Mouse (Mus musculus) central nervous system, embryonic 14 days (tissue): ENCODE results near the gene Hmces. TPM values are rescaled to one million over a fixed set of nuclear protein-coding genes. Genes with fewer than 3 reads are reported as not detected.

ENCODE experiments used
- polyA plus RNA-seq: library from polyadenylated mRNA; depleted of rRNA; stranded (reverse); fragments of >200 nt; gene quantifications from 2 replicates; pipeline ENCODE4 v1.2.3, GENCODE M21; 2012; rRNA removed

Hmces gene
- polyA plus RNA-seq: 36.9 and 38.3 TPM in 2 replicates

DNA sequence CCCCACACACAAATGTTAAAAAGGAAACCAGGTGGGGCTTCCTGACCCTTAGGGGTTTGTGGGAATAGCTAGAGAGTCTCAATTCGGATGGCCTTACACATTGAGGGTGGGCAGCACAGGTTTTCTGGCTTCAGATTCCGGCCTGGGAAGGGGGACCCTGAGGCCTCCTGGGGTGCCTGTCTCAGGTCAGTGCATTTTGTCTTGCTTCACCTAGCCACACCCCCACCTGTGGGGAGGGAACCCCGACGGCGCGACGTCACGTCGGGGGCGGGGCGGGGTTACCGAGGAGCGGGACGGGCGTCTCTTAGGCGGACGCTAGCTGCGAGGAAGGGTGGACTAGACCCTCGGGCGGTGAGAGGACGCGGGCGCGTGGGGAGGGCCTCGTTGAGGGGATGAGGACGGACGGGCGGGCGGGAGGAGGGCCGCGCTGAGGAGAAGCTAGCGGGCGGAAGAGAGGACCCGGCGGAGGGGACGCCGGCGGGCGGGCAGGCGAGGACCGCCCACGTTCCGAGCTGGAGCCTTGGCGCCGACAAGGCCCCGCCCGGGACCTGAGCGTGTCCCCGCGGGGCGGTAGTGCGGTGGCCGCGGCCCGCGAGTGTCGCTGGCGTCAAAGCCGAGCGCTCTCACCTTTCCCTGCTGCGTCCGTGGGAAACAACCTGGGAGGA, at the start of gene Hmces:
Hmces (plus strand) TSS at position 275 of the 665 bp plus-strand sequence.

DNA sequence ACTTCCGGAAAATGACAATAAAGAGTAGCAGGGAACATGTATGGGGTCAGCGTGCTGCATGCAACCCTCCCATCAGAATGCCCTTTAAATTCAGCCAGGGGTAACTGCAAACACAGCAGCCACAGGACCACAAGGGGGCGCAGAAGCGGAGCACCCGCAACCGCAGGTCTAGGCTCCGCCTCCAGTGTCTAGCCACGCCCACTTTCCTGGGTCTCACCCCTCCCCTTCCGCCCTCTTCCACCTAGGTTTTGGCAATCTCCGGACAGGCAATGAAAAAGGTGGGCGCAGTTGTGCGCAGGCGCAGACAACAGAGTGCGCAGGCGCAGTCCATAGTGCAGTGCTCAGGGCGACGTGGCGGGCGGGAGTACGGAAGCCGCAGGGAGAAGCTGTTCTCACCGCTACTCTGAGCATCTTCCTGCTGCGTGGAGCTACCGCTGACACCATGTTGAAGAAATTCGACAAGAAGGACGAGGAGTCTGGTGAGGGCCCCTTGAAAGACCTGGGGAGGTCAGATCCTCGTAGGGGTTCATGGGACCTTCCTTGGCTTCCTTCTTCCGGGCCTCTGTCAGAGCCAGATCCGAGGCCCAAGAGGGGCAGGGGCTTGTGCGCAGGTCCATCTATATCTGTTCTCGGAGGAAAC, 26.0 kb upstream of the Hmces start, which contains the start of gene Copg1:
Copg1 (plus strand) TSS at position 221 of the 640 bp plus-strand sequence.

DNA sequence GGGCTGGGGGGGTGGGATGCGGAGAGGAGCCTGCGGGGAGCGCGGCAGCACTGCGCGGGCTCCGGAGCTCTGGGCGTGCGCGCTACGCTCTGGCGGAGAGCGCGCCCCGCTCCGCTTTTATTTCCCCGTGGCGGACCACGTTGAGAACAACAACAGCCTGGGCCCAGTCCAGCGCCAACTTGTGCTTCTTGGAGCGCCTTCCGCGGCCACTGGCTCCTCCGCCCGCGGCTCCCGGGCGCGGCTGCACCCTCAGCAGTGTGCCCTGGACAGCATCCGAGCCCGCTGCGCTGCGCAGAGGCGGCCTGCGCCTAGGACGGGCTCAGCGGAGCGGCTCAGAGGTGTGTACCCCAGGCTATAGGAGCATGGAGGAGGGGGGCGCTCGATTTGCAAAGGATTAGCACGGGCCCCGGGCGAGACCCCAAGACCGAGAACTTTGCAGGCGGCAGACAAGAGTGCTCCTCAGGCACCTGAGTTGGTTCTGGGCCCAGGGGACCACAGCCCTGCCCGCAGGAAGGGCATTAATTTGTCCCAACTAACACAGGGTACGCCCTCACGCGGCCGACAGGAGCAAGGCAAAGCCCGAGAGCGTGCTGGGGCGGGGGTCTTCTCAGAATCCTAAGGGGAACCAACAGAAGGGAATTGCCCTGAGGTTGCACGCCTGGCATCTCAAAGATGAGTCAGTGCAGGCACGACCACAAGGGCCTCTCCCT, 68.0 kb downstream of the Hmces start, which contains the start of gene H1fx:
H1fx (minus strand) TSS at position 91 of the 710 bp plus-strand sequence.

Other genes with a start within 250 kb of the Hmces start
- gene Aplf, start 241.7 kb upstream of the Hmces start, polyA plus RNA-seq: 8.8 and 9.8 TPM in 2 replicates
- gene Efcc1, start 183.1 kb upstream of the Hmces start, polyA plus RNA-seq: 3.0 and 3.7 TPM in 2 replicates
- gene Gp9, start 135.9 kb upstream of the Hmces start, polyA plus RNA-seq: 1.1 and 1.2 TPM in 2 replicates
- 7.1 and 12.3 TPM in 2 replicates for gene Rab43, start 101.8 kb upstream of the Hmces start, polyA plus RNA-seq
- gene Gm45140, start 78.1 kb upstream of the Hmces start, polyA plus RNA-seq: 7.1 and 10.8 TPM in 2 replicates
- 48.4 and 49.3 TPM in 2 replicates for gene Isy1, start 75.1 kb upstream of the Hmces start, polyA plus RNA-seq
- gene Cnbp, start 62.8 kb upstream of the Hmces start, polyA plus RNA-seq: 291 and 297 TPM in 2 replicates
- gene Copg1, start 26.1 kb upstream of the Hmces start, polyA plus RNA-seq: 114 and 129 TPM in 2 replicates
- gene H1fx, start 67.7 kb downstream of the Hmces start, polyA plus RNA-seq: 137 and 152 TPM in 2 replicates
- 263 and 280 TPM in 2 replicates for gene Rab7, start 131.3 kb downstream of the Hmces start, polyA plus RNA-seq
- 200 and 223 TPM in 2 replicates for gene Rpn1, start 170.5 kb downstream of the Hmces start, polyA plus RNA-seq